Mouse (Mus musculus) brain, embryonic 18.5 days (tissue): ENCODE measurements around the gene Fads1.

ENCODE experiments used
- DNase-seq: peaks from one replicate; pipeline ENCODE4 v3.0.0-alpha.2; 2012; ENCODE audit warnings: low read depth, low spot score

Fads1 gene

DNA sequence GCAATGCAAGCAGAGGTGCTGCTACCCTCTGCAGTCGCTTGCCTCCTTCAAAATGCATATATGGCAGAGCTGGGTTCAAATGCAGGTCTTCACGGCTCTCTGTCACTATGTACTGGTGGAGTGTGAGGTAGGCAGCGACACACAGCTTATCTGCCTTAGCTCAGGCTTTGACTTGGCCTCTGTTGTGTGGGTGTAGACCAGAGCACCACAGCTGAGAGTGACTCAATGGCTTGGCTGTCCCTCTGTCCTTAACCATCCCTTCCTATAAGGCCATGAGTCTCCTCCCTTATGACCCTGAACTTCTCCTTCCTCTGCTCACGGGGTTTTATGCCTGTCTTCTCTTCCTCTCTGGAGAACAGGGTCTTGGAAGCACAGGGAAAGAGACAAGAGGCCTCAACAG lies 28.2 kb downstream of the Fads1 start:
- DNase-seq = no peak

DNA sequence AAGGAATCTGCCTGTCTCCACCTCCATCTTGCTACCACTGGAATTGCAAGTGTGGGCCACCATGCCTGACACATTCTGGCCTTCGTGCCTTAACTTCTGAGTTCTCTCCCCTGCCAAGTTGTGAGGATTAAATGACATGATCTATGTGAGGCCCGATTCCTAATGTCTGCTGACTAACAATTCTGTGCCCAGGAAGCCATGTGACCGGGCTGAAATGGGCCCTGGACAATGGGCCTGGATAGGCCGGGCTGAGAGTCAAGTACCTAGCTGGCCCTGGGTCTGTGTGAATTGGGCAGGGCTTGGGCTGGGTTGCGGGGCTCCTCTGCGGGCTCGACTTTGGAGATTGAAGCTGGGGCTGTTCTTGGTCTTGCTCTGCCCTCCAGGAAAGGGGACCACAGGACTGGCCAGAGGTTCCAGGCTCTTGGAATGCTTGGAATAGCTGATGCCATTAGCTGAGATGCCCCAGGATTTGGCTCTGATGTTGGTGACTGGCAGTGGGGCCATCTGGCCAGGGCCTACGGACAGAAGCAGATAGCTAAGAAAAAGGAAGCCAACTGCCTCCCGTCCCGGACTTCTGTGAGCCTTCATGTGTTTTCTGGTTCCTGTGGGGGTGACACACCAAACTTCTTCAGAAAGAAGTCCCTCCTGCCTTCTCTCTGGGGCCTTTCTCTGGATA lies 31.2 kb downstream of the Fads1 start:
- DNase-seq = no peak

DNA sequence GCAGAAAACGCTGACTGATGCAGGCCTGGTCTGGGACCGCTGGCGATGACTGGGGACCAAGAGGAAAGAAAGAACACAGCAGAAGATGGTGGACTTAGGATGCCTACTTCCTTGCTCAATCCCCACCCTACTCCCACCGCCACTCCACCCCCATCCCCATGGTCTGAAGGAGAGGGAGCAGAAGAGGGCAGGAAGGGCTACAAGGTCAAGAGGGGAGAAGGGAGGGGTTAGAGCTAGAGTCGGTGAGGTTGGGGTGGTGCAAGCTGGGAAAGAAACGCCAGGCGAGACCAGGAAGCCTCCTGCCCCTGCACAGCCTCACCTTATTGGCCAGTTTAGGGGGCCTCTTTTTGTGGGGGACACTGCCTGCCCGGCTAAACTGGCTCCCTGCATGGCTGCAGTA lies 33.4 kb downstream of the Fads1 start:
- no peak for DNase-seq

DNA sequence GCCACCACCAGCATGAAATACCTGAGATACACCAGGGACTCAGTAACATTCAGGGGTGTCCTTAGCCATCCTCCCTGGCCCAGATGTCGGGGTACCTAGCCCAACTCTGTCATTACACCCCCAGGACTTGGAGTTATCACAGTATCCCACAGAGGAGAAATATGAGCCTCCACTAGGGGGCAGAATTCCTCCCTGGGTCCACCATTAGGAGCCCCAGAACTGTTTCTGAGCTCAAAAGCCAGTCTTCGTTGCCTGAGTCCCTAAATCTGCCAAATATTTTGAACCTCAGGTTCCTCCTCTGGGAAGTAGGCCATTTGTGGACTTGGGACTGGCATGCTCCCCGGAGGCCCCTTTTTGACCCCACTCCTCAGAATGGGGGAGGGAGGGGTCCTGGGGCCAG lies 36.4 kb downstream of the Fads1 start:
- DNase-seq = no peak

DNA sequence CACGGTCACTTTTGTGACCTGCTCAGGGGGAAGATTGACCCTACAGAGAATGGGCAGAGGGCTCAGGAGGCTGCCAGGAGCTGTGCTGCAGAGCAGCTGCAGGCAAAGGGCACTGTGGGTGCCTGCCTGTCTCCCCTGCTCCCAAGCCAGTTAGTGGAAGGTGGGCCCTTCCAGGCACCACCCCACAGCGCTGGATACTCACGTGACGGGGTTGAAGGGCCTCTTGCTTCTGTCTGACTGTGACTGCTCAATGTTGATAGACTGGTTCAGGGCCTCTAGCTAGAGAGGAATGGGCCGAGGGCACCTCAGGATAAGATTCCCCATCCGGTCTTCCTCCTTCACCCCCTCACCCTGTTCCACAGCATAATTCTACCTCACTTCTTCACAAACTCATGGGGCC lies 36.9 kb downstream of the Fads1 start:
- DNase-seq = no peak

DNA sequence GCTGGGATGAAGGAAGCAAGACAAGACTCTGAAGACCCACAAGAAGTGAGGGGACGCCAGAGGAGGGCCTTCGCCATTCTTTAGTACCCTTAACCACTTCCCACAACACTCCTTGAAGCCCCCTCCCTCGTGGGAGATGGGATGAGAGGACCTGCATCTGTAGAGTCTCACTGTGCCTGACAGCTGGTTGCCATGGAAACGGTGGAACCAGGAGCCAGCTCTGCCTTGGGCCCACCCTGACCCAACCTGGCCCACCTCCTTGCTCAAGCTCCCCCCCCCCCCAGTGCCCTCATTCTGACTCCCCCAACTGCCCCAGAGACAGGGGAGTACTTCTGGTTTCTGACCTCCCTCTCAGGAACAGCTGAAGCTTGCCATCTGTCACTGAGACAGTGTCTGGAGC lies 38.9 kb downstream of the Fads1 start:
- no peak for DNase-seq

DNA sequence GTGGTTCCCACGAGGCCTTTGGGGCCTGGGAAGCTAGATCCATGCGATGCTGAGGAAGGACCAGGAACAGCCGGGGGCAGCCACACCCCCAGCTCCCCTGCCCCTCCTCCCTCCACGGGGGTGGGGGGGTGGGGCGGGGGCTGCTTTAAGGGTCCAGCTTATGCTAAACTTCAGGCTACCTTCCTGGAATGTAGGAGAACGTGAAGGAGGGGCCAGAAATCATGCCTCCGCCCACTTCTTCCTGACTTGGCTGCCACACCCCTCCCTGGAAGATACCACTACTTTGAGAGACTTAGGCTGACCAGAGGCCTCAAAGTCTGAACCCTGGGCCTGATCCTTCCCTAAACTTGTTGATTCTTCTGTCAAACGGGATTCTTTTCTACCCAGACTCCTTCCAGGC lies 40.0 kb downstream of the Fads1 start:
- DNase-seq = no peak

DNA sequence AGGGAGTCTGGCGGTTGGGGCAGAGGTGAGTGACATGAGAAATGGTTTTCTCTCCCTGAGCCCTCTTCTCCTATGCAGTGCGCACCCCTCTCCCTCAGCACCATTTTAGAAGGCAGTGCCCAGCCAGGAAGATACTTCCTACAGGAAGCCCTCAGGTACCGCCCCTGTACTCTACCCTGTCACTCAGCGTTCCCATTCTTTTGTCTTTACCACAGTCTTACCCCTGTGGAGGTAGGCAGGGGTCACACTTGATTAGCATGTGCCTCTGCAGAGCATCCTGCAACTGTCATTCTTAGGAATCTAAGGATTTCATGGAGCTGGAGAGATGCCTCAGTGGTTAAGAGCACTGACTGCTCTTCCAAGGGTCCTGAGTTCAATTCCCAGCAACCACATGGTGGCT lies 40.9 kb downstream of the Fads1 start:
- no peak for DNase-seq

DNA sequence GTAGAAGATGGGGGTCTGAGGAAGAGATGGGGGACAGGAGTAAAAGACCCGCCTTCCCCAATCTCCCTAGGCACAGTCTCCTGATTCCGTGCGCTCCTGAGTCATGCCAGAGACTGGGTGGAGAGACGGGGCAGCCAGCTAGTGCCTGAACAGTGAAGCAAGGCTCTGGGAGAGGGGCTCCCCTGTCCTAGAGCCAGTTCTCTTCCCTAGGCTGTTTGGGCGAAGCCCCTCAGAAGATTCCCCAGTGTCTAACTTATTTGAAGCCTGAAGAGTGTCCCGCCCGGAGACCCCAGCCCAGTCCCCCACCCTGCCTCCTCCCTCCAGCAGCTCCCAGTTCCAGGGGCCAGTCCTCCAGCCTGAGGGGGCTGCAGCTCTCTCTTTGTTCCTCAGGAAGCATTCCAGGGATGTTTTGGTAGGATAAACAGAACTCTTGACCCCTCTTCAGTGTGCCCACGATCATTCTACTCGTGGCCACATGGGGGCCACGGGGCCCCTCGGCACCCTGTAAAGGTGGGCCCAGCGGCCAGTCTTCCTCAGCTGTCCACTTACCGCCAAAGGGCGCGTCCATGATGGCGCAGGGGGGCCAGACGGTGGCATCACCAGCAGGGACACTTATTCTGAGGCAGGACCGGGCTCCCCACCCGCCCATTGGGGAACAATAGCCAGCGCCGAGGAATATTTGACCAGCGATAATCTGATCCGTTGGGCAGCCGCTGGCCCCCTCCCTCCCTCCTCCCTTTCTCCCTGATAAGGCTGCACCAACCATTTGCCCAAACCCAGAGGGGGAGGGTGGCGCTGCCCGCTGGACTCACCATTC lies 42.2 kb downstream of the Fads1 start:
- no peak for DNase-seq

DNA sequence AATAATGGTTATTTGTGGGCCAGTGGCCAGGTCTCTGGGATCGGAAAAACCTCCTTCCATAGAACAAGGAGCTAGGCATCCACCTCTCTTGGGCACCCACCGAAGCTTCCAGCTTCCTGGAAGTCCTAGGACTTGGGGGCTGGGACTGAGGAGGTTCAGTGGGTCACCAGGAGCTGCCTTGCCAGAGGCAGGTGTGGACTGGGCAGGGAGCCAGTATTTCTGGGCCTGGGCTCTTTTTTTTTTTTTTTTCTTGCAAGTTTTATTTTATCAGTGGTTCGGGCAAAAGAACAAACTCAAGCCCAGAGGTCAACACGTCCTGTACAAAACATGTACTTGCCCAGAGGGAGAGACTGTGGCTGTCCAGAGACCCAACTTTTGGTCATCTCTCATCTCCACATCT lies 43.1 kb downstream of the Fads1 start:
- DNase-seq = no peak

DNA sequence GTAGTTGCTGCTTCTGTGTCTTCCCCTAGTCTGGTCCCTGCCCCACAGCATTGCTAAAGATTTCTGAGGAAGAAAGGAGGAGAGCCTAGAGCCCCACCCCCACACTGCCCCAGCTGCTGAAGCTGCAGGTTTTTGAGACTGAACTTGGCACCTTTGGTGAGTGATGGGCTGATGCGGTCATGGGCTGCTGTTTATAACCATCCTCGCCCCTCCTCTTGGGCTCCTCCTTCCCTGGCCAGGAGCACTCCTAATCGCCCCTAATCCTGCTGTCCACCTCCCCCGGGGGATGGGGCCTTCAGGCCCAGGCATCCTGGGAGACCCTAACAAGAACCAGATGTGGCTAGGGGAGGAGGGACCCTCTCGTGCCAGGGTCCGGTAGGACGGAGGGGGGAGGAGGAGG lies 48.3 kb downstream of the Fads1 start:
- no peak for DNase-seq

DNA sequence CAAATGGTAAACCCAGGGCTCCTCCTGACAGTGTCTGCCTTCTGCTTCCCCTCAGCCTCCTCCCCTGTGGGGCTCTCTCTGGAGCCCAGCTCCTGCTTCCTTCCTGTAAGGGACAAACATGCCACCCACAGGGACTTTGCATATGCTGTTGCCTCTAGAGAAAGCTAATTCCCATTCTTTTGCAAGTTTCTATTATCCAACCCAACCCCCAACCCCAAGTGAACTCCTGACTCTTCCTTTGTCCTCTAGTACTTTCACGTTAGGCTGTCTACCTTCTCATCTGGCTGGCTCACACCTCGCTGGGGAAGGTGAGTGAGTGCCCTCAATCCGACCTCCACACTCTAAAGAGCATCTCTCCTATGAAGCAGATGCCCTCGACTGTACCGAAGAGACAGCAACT lies 49.2 kb downstream of the Fads1 start:
- DNase-seq = no peak

DNA sequence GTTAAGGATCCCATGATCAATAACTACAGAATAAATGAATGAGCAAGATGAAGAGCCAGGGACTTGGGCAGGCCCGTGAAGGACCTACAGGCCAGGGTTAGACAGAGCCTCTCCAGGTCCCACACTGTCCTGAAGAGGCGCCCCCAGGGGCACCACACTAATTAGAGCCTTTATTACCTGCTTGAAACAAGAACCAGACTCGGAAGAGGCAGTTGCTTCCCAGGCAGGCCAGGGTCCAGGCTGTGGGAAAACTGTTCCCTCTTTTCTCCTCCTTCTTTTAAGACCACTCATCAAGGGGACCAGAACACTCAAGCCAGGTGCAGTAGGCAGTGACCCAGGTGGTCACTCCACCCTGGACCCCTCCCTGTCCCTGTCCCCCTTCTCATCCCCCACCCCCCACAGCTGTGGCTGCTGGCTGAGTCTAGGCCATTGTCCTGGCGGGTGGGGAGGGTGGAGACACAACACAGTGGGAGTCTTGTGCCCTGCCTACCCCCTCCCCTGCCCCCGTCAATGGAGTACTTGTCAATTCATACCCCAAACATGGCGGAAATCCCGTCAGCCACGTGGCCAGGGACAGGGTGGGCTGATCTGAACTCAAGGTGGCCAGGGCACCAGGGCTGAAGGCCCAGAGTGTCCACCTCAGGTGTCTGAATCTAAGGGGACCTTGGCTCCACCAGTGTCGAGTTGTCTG lies 49.8 kb downstream of the Fads1 start:
- no peak for DNase-seq

DNA sequence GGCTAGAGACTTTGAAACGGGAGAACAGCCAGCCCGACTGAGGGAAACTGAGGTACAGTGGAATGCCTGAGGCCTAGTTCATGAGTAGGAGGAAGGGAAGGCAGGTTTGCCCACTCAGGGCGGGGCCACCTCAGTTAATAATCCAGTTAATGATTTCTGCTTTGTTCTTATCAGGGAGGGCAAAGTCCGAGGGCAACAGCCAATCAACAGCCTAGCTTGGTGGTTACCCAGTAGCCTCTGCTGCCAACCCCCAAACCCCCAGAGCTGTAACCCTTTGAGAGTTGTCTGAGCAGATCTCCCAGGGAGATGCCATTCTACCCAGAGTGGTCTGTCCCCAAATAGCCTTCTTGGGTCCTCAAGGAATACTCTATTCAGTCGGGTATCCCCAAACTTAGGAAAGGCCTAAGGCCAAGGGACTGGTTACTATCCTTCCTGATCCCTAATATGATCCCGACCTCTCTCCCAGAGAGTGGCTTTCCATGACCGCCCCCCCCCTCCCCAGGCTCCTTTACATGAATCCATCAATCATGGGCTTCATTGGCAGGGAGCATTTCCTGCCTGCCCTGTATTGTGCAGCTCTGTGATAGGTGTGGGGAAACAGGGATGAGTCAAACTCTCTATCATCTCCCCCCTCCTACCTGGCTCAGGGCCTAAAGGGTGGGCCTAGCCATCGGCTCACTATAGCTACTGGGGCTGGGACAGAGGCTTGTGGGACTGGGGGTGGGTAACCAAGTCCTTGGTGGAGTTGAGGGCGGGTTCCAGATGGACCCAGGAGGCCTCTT lies 53.3 kb downstream of the Fads1 start:
- no peak for DNase-seq

DNA sequence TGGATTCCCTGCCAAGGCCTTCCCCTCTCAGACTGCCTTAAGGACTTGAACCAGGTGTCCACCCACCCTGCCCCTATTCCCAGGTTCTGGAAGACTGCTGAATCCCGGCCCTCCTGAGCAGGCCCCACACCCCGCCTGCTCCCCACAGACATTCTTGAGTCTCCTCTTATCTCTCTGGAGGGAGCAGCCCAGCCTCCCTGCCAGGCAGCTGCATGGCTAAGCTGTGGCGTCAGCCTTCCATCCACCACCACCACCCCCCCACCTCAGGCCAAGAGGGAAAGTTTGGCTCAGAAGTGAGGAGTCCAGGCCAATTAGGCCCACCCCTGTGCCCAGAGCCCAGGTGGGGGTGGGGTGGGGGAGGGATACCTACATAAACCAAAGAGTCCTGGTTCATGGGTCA lies 55.8 kb downstream of the Fads1 start:
- DNase-seq = no peak

DNA sequence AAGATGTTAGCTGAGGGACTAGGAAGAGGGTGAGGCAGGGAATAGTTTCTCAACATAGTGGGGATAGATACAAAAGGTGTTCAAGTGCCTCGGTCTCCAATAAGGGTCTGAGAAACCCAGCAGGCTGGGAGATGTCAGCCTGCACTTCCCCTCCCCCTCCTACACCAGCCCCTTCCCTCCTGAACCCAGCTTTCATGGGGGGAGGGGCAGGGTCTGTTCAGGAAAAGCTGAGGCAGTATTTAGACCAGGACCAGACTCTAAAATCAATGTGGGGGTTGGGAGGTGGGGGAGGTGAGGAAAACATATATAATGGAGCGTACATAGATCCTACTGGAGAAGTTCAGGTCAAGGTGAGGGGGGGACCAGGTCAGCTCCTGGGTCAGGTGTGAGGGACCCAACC lies 56.7 kb downstream of the Fads1 start:
- no peak for DNase-seq

DNA sequence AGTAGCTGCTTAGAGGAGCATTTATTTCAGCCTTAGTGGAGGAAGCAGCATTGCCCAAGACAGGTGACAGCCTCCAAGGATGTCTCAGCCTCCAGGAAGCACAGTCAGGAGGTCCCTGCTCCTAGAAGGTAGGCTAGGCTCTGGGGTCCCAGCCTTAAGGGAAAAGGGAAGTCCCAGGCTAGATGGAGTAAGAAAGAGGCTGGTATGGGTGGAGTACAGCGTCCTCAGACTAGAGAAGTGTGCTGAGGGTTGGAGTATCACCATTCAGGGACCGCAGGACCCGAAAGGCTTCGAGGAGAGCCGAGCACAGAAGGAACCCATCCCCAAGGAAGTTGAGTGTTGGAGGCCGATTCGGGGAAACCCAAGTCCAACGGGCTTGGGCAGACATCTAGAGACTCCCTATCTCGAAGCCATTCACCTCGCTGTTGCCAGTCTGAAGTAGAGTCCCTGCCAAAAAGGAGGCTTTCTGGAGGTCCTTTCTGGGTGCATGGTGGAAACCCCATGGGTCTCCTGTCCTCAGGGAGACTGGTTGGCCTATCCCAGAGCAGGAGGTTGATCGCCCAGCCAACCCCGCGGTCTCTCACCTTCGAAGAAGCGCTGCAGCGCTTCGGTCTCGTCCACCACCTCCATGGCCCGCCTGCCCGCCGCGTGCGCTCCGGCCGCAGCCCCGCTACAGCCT lies 57.4 kb downstream of the Fads1 start:
- DNase-seq = no peak

DNA sequence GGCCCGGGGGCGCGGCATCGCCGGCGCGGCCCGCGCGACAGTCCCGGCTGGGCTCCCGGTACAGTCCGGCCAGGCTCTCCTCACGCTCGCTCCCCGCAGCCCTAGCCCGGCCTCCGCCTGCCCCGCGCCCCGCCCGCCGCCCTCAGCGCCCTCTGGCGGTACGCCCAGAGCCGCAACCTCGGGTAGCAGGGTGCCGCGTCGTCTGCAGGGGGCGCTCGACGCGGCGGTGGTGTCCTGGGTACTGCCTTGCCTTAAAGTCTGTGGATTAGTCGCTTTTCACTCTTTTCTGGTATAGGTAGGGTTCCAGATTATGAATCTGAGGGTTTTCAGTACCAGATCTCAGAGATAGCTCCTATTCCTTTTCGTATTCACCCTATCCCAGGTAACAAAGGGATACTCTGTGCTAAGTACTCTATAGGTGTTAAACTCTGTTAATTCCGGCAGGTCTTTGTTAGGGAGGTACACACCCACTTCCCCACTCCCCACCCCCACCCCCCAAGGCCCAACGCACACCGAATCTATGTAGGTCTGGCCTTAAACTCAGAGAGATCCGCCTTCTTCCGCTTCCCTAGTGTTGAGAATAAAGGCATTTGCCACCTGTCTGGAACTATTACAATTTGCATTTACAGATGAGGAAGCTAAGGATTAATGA lies 58.1 kb downstream of the Fads1 start, which contains the start of gene Myrf:
TSS of gene Myrf (minus strand) at position 95 of the 652 bp plus-strand sequence.
- DNase-seq = no peak

DNA sequence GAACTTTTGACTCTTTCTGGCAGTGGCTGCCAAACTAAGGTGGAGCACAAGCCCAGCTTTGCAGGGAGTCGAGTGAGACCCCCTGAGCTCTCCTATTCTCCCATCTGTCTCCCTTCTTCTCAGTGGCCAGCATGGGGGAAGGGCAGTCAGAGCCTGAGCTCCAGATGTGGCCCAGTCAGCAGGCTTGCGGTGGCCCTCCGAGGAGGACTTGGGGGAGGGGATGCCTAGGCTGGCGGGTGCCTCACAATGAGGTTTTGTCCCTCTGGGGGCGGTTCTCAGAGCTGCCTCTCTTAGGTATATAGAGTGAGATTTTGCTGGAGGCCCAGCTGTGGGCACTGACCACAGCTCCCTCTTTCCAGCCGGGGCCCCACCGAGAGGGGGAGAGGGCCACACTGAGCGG lies 60.2 kb downstream of the Fads1 start:
- no peak for DNase-seq

DNA sequence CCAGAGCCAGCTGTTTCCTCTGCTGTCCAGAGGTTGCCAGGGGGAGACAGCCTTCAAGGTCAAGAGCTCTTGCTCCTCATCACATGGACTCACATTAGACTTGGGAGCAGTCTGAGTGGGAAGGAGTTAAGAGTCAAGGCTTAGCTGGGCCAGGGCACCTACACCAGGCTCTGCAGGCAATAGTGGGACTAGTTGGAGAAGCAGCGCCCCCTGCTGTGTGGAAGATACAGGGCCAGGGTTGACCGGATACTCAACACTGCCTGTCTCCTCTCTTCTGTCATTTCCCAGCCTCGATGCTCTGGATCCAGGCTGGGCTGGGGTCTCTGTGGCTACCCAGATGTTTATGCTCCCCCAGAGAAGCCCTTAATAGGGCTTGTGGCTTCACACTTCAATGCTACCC lies 61.5 kb downstream of the Fads1 start:
- no peak for DNase-seq
